Mouse (Mus musculus) ES-Bruce4 (cell line): ENCODE measurements around the gene Casc1. TPM values are rescaled to one million over a fixed set of nuclear protein-coding genes. Genes with fewer than 3 reads are reported as not detected.

ENCODE experiments used
- H3K27ac ChIP-seq: 2 replicates; pipeline ENCODE4 v1.5.1; 2012; ENCODE audit warnings: low read length, inconsistent platforms; ENCODE audit not compliant: insufficient read depth
- H3K27me3 ChIP-seq: 2 replicates; pipeline ENCODE4 v1.6.1; 2012; ENCODE audit warnings: mild to moderate bottlenecking, low read length, inconsistent platforms; ENCODE audit not compliant: control insufficient read depth, poor library complexity, insufficient read depth, severe bottlenecking
- H3K36me3 ChIP-seq: 2 replicates; pipeline ENCODE4 v1.6.1; 2012; ENCODE audit warnings: inconsistent platforms, mild to moderate bottlenecking, low read length, moderate library complexity; ENCODE audit not compliant: control insufficient read depth, poor library complexity, insufficient read depth, severe bottlenecking
- H3K4me1 ChIP-seq: one replicate; pipeline ENCODE4 v1.8.1; 2011; ENCODE audit warnings: low read length; ENCODE audit not compliant: control insufficient read depth, insufficient read depth
- H3K4me3 ChIP-seq: 2 replicates; pipeline ENCODE4 v1.5.1; 2011; ENCODE audit warnings: low read depth, mild to moderate bottlenecking, low read length
- H3K9ac ChIP-seq: 2 replicates; pipeline ENCODE4 v1.6.1; 2012; ENCODE audit warnings: low read depth, mild to moderate bottlenecking, inconsistent platforms; ENCODE audit not compliant: poor library complexity, severe bottlenecking
- H3K9me3 ChIP-seq: replicated peaks from 2 replicates; pipeline ENCODE4 v1.6.1; 2012; ENCODE audit warnings: mild to moderate bottlenecking, low read length, inconsistent platforms; ENCODE audit not compliant: control insufficient read depth, poor library complexity, insufficient read depth, severe bottlenecking
- CTCF ChIP-seq: IDR thresholded peaks from one replicate; pipeline ENCODE4 v1.8.1; 2011; ENCODE audit warnings: low read depth, low read length
- EP300 ChIP-seq: IDR thresholded peaks from 2 replicates; pipeline ENCODE4 v1.6.1; 2011; ENCODE audit warnings: low read depth, low read length; ENCODE audit not compliant: insufficient read depth
- POLR2A ChIP-seq: IDR thresholded peaks from one replicate; pipeline ENCODE4 v1.8.1; 2011; ENCODE audit warnings: low read length; ENCODE audit not compliant: insufficient read depth
- polyA plus RNA-seq: library from polyadenylated mRNA; stranded (reverse); fragments of >200 nt; gene quantifications from 2 replicates; pipeline ENCODE4 v1.2.4, GENCODE M21; 2011; ENCODE audit warnings: low read depth; ENCODE audit not compliant: missing spikeins, insufficient read depth, insufficient read length

Gene Casc1
- polyA plus RNA-seq, 1 experiment: 0.55 TPM

DNA sequence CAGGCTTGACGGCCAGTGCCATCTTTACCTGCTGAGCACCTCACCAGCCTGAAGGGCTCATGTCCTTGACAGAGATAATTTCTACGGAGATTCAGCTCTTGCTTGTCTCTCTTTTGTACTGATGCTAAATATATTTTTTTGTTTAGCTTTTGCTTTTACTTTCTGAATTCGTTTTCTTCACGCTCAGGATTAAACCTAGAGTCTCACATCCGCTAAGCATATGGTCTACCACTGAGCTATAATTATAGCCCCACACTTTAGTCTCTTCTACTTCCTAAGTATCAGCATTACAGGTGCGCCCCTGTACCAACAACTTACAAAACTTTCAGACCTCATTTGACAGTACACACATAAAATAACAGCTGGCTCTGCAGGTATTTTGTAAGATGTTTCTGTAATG, 24.6 kb upstream of the Casc1 start:
- H3K9me3 ChIP-seq: no peaks in the 10 kb centered on the region
- no peaks in the 10 kb centered on the region for H3K27me3 ChIP-seq
- no peaks in the 10 kb centered on the region for H3K4me1 ChIP-seq
- no peak overlapping the region for H3K9ac ChIP-seq
- H3K36me3 ChIP-seq: peaks cover 14% of the 10 kb centered on the region
- no peak for TF ChIP-seq EP300
- no peak for TF ChIP-seq CTCF
- TF ChIP-seq POLR2A: no peak
- no peak overlapping the region for H3K4me3 ChIP-seq
- H3K27ac ChIP-seq: no peak overlapping the region

DNA sequence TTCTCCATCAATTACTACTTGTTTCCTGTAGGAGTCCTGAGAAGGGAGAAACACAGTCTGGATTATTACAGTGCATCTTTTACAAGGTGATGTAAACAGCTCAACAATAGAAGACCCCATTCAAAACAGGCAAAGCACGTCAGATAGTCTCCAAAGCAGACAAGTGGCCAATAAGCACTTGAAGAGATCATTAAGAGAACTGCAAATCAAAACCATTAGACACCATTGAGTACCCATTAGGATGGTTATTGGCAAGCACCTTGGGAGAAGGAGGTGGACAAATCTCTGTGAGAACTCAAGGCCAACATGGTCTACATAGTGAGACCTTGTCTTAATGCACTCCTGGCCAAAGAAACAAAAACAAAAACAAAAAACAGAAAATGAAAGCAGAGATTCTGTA, 23.6 kb upstream of the Casc1 start:
- Histone ChIP-seq H3K27me3 (no peaks in the 10 kb centered on the region), H3K27ac (no peak overlapping the region), H3K36me3 (peaks cover 16% of the 10 kb centered on the region), H3K4me3 (no peak overlapping the region), H3K9ac (no peak overlapping the region), H3K9me3 (no peaks in the 10 kb centered on the region), H3K4me1 (no peaks in the 10 kb centered on the region)
- TF ChIP-seq POLR2A (no peak), CTCF (no peak)

DNA sequence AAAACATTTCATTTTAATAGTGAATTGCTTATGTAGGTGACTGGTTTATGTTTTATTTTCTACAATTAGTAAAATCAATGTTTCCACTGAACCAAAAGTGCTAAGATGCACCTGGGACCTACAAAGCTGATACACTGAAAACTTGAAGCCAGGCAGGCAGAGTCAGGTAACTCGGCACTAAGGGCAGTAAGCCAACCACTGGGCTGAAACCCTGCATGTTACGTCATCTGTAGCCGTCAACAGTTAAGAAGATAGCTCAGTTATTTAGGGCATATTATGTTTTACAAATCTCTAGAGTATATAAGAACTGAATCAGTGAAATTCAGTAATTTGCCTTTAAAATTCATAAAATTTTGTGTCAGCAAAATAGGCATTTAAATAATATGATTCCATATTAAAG, 15.5 kb upstream of the Casc1 start:
- Histone ChIP-seq H3K9me3 (no peaks in the 10 kb centered on the region), H3K9ac (no peak overlapping the region), H3K4me1 (no peaks in the 10 kb centered on the region), H3K27me3 (no peaks in the 10 kb centered on the region), H3K27ac (no peak overlapping the region), H3K4me3 (no peak overlapping the region), H3K36me3 (peaks cover 10% of the 10 kb centered on the region)
- no peak for TF ChIP-seq EP300
- no peak for TF ChIP-seq POLR2A
- no peak for TF ChIP-seq CTCF

DNA sequence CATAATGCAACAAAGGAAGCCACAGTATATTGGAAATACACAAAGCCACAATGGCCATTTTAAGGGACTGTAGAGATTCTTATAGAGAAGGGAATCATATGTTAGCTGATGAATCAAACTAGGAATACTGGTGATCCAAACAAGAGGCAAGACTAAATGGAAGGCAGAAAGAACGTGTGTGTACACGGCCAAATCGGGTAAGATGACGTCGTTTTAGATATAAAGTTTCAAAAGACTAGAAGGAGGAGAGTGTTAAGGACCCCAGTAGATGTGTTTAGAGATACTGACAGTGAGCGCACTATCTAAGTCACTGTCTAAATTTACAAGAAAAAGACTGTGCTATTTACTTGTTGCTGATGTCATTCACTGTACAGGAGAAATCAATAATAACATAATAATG, 13.4 kb upstream of the Casc1 start:
- TF ChIP-seq EP300 (no peak), POLR2A (no peak), CTCF (no peak)
- Histone ChIP-seq H3K27ac (no peak overlapping the region), H3K9me3 (no peaks in the 10 kb centered on the region), H3K9ac (no peak overlapping the region), H3K27me3 (no peaks in the 10 kb centered on the region), H3K4me3 (no peak overlapping the region), H3K36me3 (peaks cover 9% of the 10 kb centered on the region), H3K4me1 (no peaks in the 10 kb centered on the region)

DNA sequence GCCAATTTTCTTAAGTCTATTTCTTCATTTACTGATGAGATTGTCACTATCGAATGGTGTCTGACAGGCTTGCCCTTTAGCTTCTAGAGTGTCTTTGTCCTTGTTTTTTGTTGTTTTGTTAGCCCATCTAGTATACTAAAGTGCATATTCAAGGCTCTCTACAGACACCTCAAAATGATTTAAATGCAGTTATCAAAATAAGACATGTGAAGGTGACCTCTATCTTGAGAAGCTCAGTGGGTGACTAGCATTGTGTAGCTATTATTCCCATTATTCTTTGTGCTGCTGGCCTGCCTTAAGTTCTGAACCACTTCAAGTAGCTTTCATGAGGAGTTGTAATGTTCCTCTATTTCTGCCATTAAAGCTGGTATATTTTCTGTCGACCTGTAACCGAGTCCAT, 5.0 kb upstream of the Casc1 start:
- no peak overlapping the region for H3K9ac ChIP-seq
- H3K4me3 ChIP-seq: no peak overlapping the region
- no peaks in the 10 kb centered on the region for H3K4me1 ChIP-seq
- H3K27me3 ChIP-seq: no peaks in the 10 kb centered on the region
- H3K9me3 ChIP-seq: no peaks in the 10 kb centered on the region
- H3K27ac ChIP-seq: no peak overlapping the region
- peaks cover 20% of the 10 kb centered on the region for H3K36me3 ChIP-seq
- no peak for TF ChIP-seq EP300
- TF ChIP-seq POLR2A: no peak
- no peak for TF ChIP-seq CTCF

DNA sequence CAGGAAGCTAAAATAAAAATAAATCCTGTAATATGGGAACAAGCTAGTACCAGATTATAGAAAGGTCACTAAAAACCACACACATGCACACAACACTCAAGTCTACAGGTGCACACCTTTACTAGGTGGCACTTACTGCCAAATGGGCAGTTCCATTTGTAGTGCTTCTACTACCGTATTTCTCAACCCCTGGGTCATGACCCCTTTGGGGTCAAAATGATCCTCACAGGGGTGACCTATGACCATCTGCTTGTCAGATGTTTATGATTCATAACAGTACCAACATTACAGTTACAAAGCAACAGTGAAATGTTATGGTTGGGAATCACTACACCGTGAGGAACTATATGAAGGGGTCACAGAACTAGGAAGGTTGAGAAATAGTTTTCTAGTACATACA, 3.1 kb upstream of the Casc1 start:
- TF ChIP-seq CTCF (no peak), POLR2A (no peak), EP300 (no peak)
- Histone ChIP-seq H3K4me1 (no peaks in the 10 kb centered on the region), H3K27me3 (no peaks in the 10 kb centered on the region), H3K4me3 (no peak overlapping the region), H3K9ac (no peak overlapping the region), H3K36me3 (peaks cover 13% of the 10 kb centered on the region), H3K9me3 (no peaks in the 10 kb centered on the region), H3K27ac (no peak overlapping the region)
